Mouse (Mus musculus): ENCODE measurements around the gene Antxr2. TPM values are rescaled to one million over a fixed set of nuclear protein-coding genes. Genes with fewer than 3 reads are reported as not detected.

Antxr2 gene
- total RNA-seq (2015): 5.2 and 7.5 TPM in 2 replicates
- 4.8 and 7.6 TPM in 2 replicates for total RNA-seq (2017)

- peak; percentile 35 for ATAC-seq (replicated peaks; ENCODE audit: poor library complexity)
Measured at GRCm38 (mm10) chr5:98030902-98031641, at the start of gene Antxr2. Gene Antxr2, minus strand, starts transcription at chr5:98031043.

GRCm38 (mm10) chr5:98076612-98077011 is 45.8 kb upstream of the Antxr2 start:
- ATAC-seq (replicated peaks; ENCODE audit: poor library complexity): no peak

- no peak for ATAC-seq (replicated peaks; ENCODE audit: poor library complexity)
Measured at GRCm38 (mm10) chr5:98069191-98069590, 38.3 kb upstream of the Antxr2 start.

GRCm38 (mm10) chr5:98055275-98055674 is 24.4 kb upstream of the Antxr2 start:
- peak; percentile 59 for ATAC-seq (replicated peaks; ENCODE audit: poor library complexity)

- ATAC-seq (replicated peaks; ENCODE audit: poor library complexity): peak; percentile 98
Measured at GRCm38 (mm10) chr5:98054834-98055233, 24.0 kb upstream of the Antxr2 start.

GRCm38 (mm10) chr5:98034928-98035327 is 4.1 kb upstream of the Antxr2 start:
- ATAC-seq (replicated peaks; ENCODE audit: poor library complexity): no peak

- peak; percentile 28 for ATAC-seq (replicated peaks; ENCODE audit: poor library complexity)
Measured at GRCm38 (mm10) chr5:98034207-98034606, 3.4 kb upstream of the Antxr2 start.

- peak; percentile 76 for ATAC-seq (replicated peaks; ENCODE audit: poor library complexity)
Measured at GRCm38 (mm10) chr5:98032803-98033420, 2.1 kb upstream of the Antxr2 start.

- ATAC-seq (replicated peaks; ENCODE audit: poor library complexity): peak; percentile 40
Measured at GRCm38 (mm10) chr5:98030091-98030901, 547 bp downstream of the Antxr2 start.

GRCm38 (mm10) chr5:98027688-98028389 is 3.0 kb downstream of the Antxr2 start:
- no peak for ATAC-seq (replicated peaks; ENCODE audit: poor library complexity)

GRCm38 (mm10) chr5:98025921-98026320 is 4.9 kb downstream of the Antxr2 start:
- ATAC-seq (replicated peaks; ENCODE audit: poor library complexity): no peak

- peak; percentile 41; the same call in 1 of the 2 replicates for ATAC-seq (replicated peaks; ENCODE audit: poor library complexity)
Measured at GRCm38 (mm10) chr5:98024545-98024944, 6.3 kb downstream of the Antxr2 start.

GRCm38 (mm10) chr5:98021518-98021917 is 9.3 kb downstream of the Antxr2 start:
- ATAC-seq (replicated peaks; ENCODE audit: poor library complexity): no peak

- no peak for ATAC-seq (replicated peaks; ENCODE audit: poor library complexity)
Measured at GRCm38 (mm10) chr5:98020658-98021057, 10.2 kb downstream of the Antxr2 start.

GRCm38 (mm10) chr5:98019396-98019795 is 11.4 kb downstream of the Antxr2 start:
- no peak for ATAC-seq (replicated peaks; ENCODE audit: poor library complexity)

- peak; percentile 88 for ATAC-seq (replicated peaks; ENCODE audit: poor library complexity)
Measured at GRCm38 (mm10) chr5:98018162-98018561, 12.7 kb downstream of the Antxr2 start.

GRCm38 (mm10) chr5:98016247-98017203 is 14.3 kb downstream of the Antxr2 start:
- ATAC-seq (replicated peaks; ENCODE audit: poor library complexity): peak; percentile 85

GRCm38 (mm10) chr5:98005751-98006150 is 25.1 kb downstream of the Antxr2 start:
- no peak for ATAC-seq (replicated peaks; ENCODE audit: poor library complexity)

- ATAC-seq (replicated peaks; ENCODE audit: poor library complexity): no peak
Measured at GRCm38 (mm10) chr5:97999261-97999824, 31.5 kb downstream of the Antxr2 start.
